In the genomic region with DNA sequence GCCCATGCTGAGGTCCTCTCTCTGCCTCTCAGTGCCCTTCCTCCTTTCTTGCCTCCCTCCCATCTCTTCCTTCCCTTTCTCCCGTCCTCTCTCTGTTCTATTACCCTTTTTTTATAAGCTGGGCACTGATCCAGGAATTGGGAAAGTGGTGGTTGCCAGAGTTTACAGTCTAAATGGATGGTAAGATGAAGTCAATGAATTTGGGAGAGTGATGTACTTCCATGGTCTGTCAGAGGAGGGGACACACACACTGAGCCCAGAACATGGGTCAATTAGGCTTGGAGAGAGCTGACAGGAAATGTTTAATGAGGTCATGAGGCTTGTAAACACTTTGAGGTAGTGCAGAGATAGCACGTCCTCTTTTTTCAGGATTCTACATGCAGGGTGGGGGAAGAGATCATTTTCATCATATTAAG, we compare ENCODE assay signal across 17 mouse cellular contexts. TPM values are rescaled to one million over a fixed set of nuclear protein-coding genes. Genes with fewer than 3 reads are reported as not detected.
DNase-seq lines count a peak whose midpoint lies in the region; ATAC-seq and TF ChIP-seq lines count a peak whose summit lies in the region.
"Had no signal": no experiment of that assay in that cellular context is flagged by ENCODE, and none has a peak within 500 bp of the region (broad histone marks: within the 10 kb centered on the region; RNA-seq: fewer than 3 reads in every experiment).

No protein-coding gene starts in this region.

- H3K9me3 ChIP-seq in lung, embryonic 16.5 days (ENCODE audit: control insufficient read depth, low read length), result no peaks in the 10 kb centered on the region
- no peaks in the 10 kb centered on the region for H3K9me3 ChIP-seq in hindbrain, embryonic 11.5 days (ENCODE audit: control insufficient read depth, low read length)
- H3K9me3 ChIP-seq: G1E; limb, embryonic 12.5 days; midbrain, embryonic 10.5 days had no signal

- ATAC-seq in lung, embryonic 16.5 days (ENCODE audit: low read depth), result peak; percentile 43; the same call in 1 of the 2 replicates
- ATAC-seq in megakaryocyte, adult 5-6 weeks (ENCODE audit: poor library complexity, severe bottlenecking), result peak; percentile 56
- ATAC-seq in hindbrain, embryonic 11.5 days (ENCODE audit: low FRiP score), result no peak
- ATAC-seq: forebrain, postnatal 0 days had no signal

- no peak for TF ChIP-seq POLR2A in bone marrow macrophage, adult 2 months (IDR thresholded peaks at IDR 0.05; ENCODE audit: borderline replicate concordance, low read depth, low read length)

- no peaks in the 10 kb centered on the region for H3K27me3 ChIP-seq in lung, embryonic 16.5 days (ENCODE audit: control insufficient read depth, insufficient read depth, low read depth, low read length)
- H3K27me3 ChIP-seq in hindbrain, embryonic 11.5 days (ENCODE audit: control insufficient read depth, insufficient read depth, low read length), result no peaks in the 10 kb centered on the region
- H3K27me3 ChIP-seq: limb, embryonic 12.5 days had no signal

- H3K4me1 ChIP-seq in lung, embryonic 16.5 days (replicated peaks; ENCODE audit: control insufficient read depth, insufficient read depth, low read length), result peaks cover 5% of the 10 kb centered on the region; the same call in 1 of the 2 replicates
- H3K4me1 ChIP-seq in bone marrow macrophage, adult 2 months (ENCODE audit: control insufficient read depth, insufficient read depth, low read length), result peaks cover 18% of the 10 kb centered on the region
- no peaks in the 10 kb centered on the region for H3K4me1 ChIP-seq in hindbrain, embryonic 11.5 days (replicated peaks; ENCODE audit: control insufficient read depth, insufficient read depth, low read length)
- H3K4me1 ChIP-seq: midbrain, embryonic 10.5 days had no signal

- no peak for TF ChIP-seq CTCF in bone marrow macrophage, adult 2 months (IDR thresholded peaks at IDR 0.05; ENCODE audit: low read depth, low read length)

- no peak overlapping the region for H3K27ac ChIP-seq in lung, embryonic 16.5 days (ENCODE audit: low read length)
- H3K27ac ChIP-seq in bone marrow macrophage, adult 2 months (ENCODE audit: insufficient read depth, low read depth, low read length), result peak overlapping the region; percentile 70
- no peak overlapping the region for H3K27ac ChIP-seq in hindbrain, embryonic 11.5 days (ENCODE audit: low read depth, low read length)
- H3K27ac ChIP-seq: limb, embryonic 12.5 days; midbrain, embryonic 10.5 days had no signal

- H3K4me3 ChIP-seq in lung, embryonic 16.5 days (ENCODE audit: low read length), result no peak overlapping the region
- no peak overlapping the region for H3K4me3 ChIP-seq in bone marrow macrophage, adult 2 months (ENCODE audit: insufficient read depth, low read length)
- H3K4me3 ChIP-seq in hindbrain, embryonic 11.5 days (ENCODE audit: low read depth, low read length), result no peak overlapping the region
- H3K4me3 ChIP-seq: limb, embryonic 12.5 days; midbrain, embryonic 10.5 days; myocyte had no signal

- 5% methylated on average over 2 of the region's 2 CpGs for WGBS in lung, embryonic 16.5 days
- 58% methylated on average over 2 of the region's 2 CpGs for WGBS in hindbrain, embryonic 11.5 days

- intact Hi-C loops in heart, postnatal 14 days (cut with DNase I), result no loop called here

- DNase-seq in heart, adult 8-10 months (ENCODE audit: low spot score), result peak; percentile 36
- DNase-seq in heart, postnatal 14 days, result no peak
- no peak for DNase-seq in lung, postnatal 25 days (ENCODE audit: low spot score)
- DNase-seq in layer of hippocampus, postnatal 14 days (ENCODE audit: low spot score in 2 of 2), result no peak
- DNase-seq in hindbrain, embryonic 11.5 days (ENCODE audit: low spot score), result no peak
- DNase-seq: B cell, adult 2 months; cerebellum, adult 8-10 months; forebrain, postnatal 0 days; gastrocnemius, postnatal 25 days; kidney, postnatal 36 days had no signal

- H3K9ac ChIP-seq in lung, embryonic 16.5 days (ENCODE audit: low read length), result no peak overlapping the region
- H3K9ac ChIP-seq in hindbrain, embryonic 11.5 days (ENCODE audit: low read depth, low read length), result no peak overlapping the region
- H3K9ac ChIP-seq: forebrain, postnatal 0 days; limb, embryonic 12.5 days had no signal

- H3K36me3 ChIP-seq in lung, embryonic 16.5 days (ENCODE audit: control insufficient read depth, insufficient read depth, low read length), result no peaks in the 10 kb centered on the region
- no peaks in the 10 kb centered on the region for H3K36me3 ChIP-seq in hindbrain, embryonic 11.5 days (ENCODE audit: control insufficient read depth, insufficient read depth, low read length)
- H3K36me3 ChIP-seq: G1E; limb, embryonic 12.5 days; midbrain, embryonic 10.5 days had no signal

- no peak overlapping the region for H3K4me2 ChIP-seq in lung, embryonic 16.5 days (ENCODE audit: low read depth, low read length)
- H3K4me2 ChIP-seq in hindbrain, embryonic 11.5 days (replicated peaks; ENCODE audit: low read depth, low read length), result no peak overlapping the region
- H3K4me2 ChIP-seq: limb, embryonic 12.5 days had no signal

RNA-seq across cellular contexts. Expression of a gene that starts 28.6 kb away (rescaled TPM):
- 1 to 10 TPM in 1 of 4 experiments, under 1 TPM in 3; 0.63 to 1.3 (median 0.77) TPM for total RNA-seq in heart, adult 8-10 months (2022)
- 1 to 10 TPM in 1 of 2 experiments, not detected in 1; 1.1 TPM for total RNA-seq in heart, postnatal 14 days (2021)
- 1.3 TPM in 2 replicates for polyA plus RNA-seq in lung, embryonic 16.5 days (2015; fragmentation: Nextera tagmentation; extraction: Ambion mirVana)
- polyA plus RNA-seq in bone marrow macrophage, adult 2 months (2012; ENCODE audit: insufficient read depth, insufficient read length, missing spikeins), result not detected in 2 replicates
- not detected in 2 replicates for total RNA-seq in megakaryocyte, adult 5-6 weeks (2015)
- not detected in 2 replicates for total RNA-seq in megakaryocyte, adult 5-6 weeks (2017)
- 1 to 10 TPM in 1 of 2 experiments, under 1 TPM in 1; 0.58 to 1.1 TPM for total RNA-seq in layer of hippocampus, postnatal 14 days (2021)
- 1.3 and 2.2 TPM in 2 replicates for polyA plus RNA-seq in hindbrain, embryonic 11.5 days (2014; fragmentation: Nextera tagmentation; extraction: Ambion mirVana)
- total RNA-seq: gastrocnemius, postnatal 25 days had no signal

RNA-seq across cellular contexts. Expression of a gene that starts 28.9 kb away (rescaled TPM):
- total RNA-seq in heart, adult 8-10 months (2022), result 10 to 100 TPM; 33.7 to 39.7 (median 39.6) TPM
- total RNA-seq in heart, postnatal 14 days (2021), result 10 to 100 TPM; 51.8 to 57.0 TPM
- 35.1 and 41.8 TPM in 2 replicates for polyA plus RNA-seq in lung, embryonic 16.5 days (2015; fragmentation: Nextera tagmentation; extraction: Ambion mirVana)
- 162 and 174 TPM in 2 replicates for polyA plus RNA-seq in bone marrow macrophage, adult 2 months (2012; ENCODE audit: insufficient read depth, insufficient read length, missing spikeins)
- total RNA-seq in megakaryocyte, adult 5-6 weeks (2015), result 78.8 and 94.8 TPM in 2 replicates
- 125 and 133 TPM in 2 replicates for total RNA-seq in megakaryocyte, adult 5-6 weeks (2017)
- total RNA-seq in layer of hippocampus, postnatal 14 days (2021), result 10 to 100 TPM; 52.7 to 54.7 TPM
- 47.4 and 49.9 TPM in 2 replicates for polyA plus RNA-seq in hindbrain, embryonic 11.5 days (2014; fragmentation: Nextera tagmentation; extraction: Ambion mirVana)

RNA-seq across cellular contexts. Expression of a gene that starts 43.9 kb away (rescaled TPM):
- total RNA-seq in heart, adult 8-10 months (2022), result 10 to 100 TPM; 18.9 to 22.6 (median 20.7) TPM
- total RNA-seq in heart, postnatal 14 days (2021), result 10 to 100 TPM; 26.1 to 28.5 TPM
- 85.9 and 86.9 TPM in 2 replicates for polyA plus RNA-seq in lung, embryonic 16.5 days (2015; fragmentation: Nextera tagmentation; extraction: Ambion mirVana)
- polyA plus RNA-seq in bone marrow macrophage, adult 2 months (2012; ENCODE audit: insufficient read depth, insufficient read length, missing spikeins), result 52.9 and 57.9 TPM in 2 replicates
- 43.7 and 44.6 TPM in 2 replicates for total RNA-seq in megakaryocyte, adult 5-6 weeks (2015)
- total RNA-seq in megakaryocyte, adult 5-6 weeks (2017), result 67.3 and 79.7 TPM in 2 replicates
- total RNA-seq in layer of hippocampus, postnatal 14 days (2021), result 10 to 100 TPM; 41.5 to 43.0 TPM
- 90.2 and 108 TPM in 2 replicates for polyA plus RNA-seq in hindbrain, embryonic 11.5 days (2014; fragmentation: Nextera tagmentation; extraction: Ambion mirVana)
